Mouse (Mus musculus): ENCODE data around the gene Cfap97d2.

- TF ChIP-seq CTCF (IDR thresholded peaks at IDR 0.05; ENCODE audit: low read depth, low read length): no peak
- TF ChIP-seq GATA1 (IDR thresholded peaks at IDR 0.05; ENCODE audit: borderline replicate concordance, low read length): no peak
- TF ChIP-seq POLR2AphosphoS5 (IDR thresholded peaks at IDR 0.05; ENCODE audit: insufficient replicate concordance, low read depth, low read length): no peak
- TF ChIP-seq GATA2 (IDR thresholded peaks at IDR 0.05; ENCODE audit: borderline replicate concordance, low read depth, low read length): no peak
- TF ChIP-seq TAL1 (conservative IDR thresholded peaks at IDR 0.05; ENCODE audit: low read depth, low read length): no peak
These were observed 34.3 kb upstream of the Cfap97d2 start for GRCm38 (mm10) chr8:13671246-13672003.

Measured in G1E (cell line).